Mouse (Mus musculus): ENCODE data around the gene Esyt2. TPM values are rescaled to one million over a fixed set of nuclear protein-coding genes. Genes with fewer than 3 reads are reported as not detected.
A peak's percentile ranks its signal among the peaks of the same experiment; 100 is the strongest.

Gene Esyt2
- polyA plus RNA-seq, 1 experiment, result 17.2 TPM

- H3K27ac ChIP-seq (ENCODE audit: insufficient read depth, low read length), result no peak overlapping the region
- H3K4me1 ChIP-seq (ENCODE audit: control insufficient read depth, insufficient read depth, low read length), result no peaks in the 10 kb centered on the region
- H3K4me3 ChIP-seq (ENCODE audit: insufficient read depth, low read length), result peak overlapping the region; percentile 31
- TF ChIP-seq POLR2A (IDR thresholded peaks at IDR 0.05; ENCODE audit: extremely low read depth, insufficient read depth, low read length), result no peak
These were observed 124.8 kb downstream of the Esyt2 start for GRCm38 (mm10) chr12:116405836-116406155.

- Histone ChIP-seq H3K4me1 (ENCODE audit: control insufficient read depth, insufficient read depth, low read length) (no peaks in the 10 kb centered on the region), H3K27ac (ENCODE audit: insufficient read depth, low read length) (no peak overlapping the region), H3K4me3 (ENCODE audit: insufficient read depth, low read length) (no peak overlapping the region)
- no peak for TF ChIP-seq POLR2A (IDR thresholded peaks at IDR 0.05; ENCODE audit: extremely low read depth, insufficient read depth, low read length)
- TF ChIP-seq CTCF (IDR thresholded peaks at IDR 0.05; ENCODE audit: extremely low read depth, insufficient read depth, low read length), result no peak
These were observed 126.9 kb downstream of the Esyt2 start for GRCm38 (mm10) chr12:116407883-116408282.

- TF ChIP-seq POLR2A (IDR thresholded peaks at IDR 0.05; ENCODE audit: extremely low read depth, insufficient read depth, low read length) (no peak), CTCF (IDR thresholded peaks at IDR 0.05; ENCODE audit: extremely low read depth, insufficient read depth, low read length) (no peak)
- no peak overlapping the region for H3K4me3 ChIP-seq (ENCODE audit: insufficient read depth, low read length)
- H3K4me1 ChIP-seq (ENCODE audit: control insufficient read depth, insufficient read depth, low read length), result no peaks in the 10 kb centered on the region
- H3K27ac ChIP-seq (ENCODE audit: insufficient read depth, low read length), result no peak overlapping the region
These were observed 133.9 kb downstream of the Esyt2 start for GRCm38 (mm10) chr12:116414941-116415340.

GRCm38 (mm10) chr12:116416514-116416913 is 135.5 kb downstream of the Esyt2 start:
- H3K27ac ChIP-seq (ENCODE audit: insufficient read depth, low read length), result no peak overlapping the region
- no peak for TF ChIP-seq CTCF (IDR thresholded peaks at IDR 0.05; ENCODE audit: extremely low read depth, insufficient read depth, low read length)
- no peak for TF ChIP-seq POLR2A (IDR thresholded peaks at IDR 0.05; ENCODE audit: extremely low read depth, insufficient read depth, low read length)
- no peaks in the 10 kb centered on the region for H3K4me1 ChIP-seq (ENCODE audit: control insufficient read depth, insufficient read depth, low read length)
- no peak overlapping the region for H3K4me3 ChIP-seq (ENCODE audit: insufficient read depth, low read length)

- no peak overlapping the region for H3K27ac ChIP-seq (ENCODE audit: insufficient read depth, low read length)
- no peak overlapping the region for H3K4me3 ChIP-seq (ENCODE audit: insufficient read depth, low read length)
- no peaks in the 10 kb centered on the region for H3K4me1 ChIP-seq (ENCODE audit: control insufficient read depth, insufficient read depth, low read length)
- TF ChIP-seq CTCF (IDR thresholded peaks at IDR 0.05; ENCODE audit: extremely low read depth, insufficient read depth, low read length) (no peak), POLR2A (IDR thresholded peaks at IDR 0.05; ENCODE audit: extremely low read depth, insufficient read depth, low read length) (no peak)
These were observed 140.7 kb downstream of the Esyt2 start for GRCm38 (mm10) chr12:116421656-116422055.

- TF ChIP-seq CTCF (IDR thresholded peaks at IDR 0.05; ENCODE audit: extremely low read depth, insufficient read depth, low read length) (no peak), POLR2A (IDR thresholded peaks at IDR 0.05; ENCODE audit: extremely low read depth, insufficient read depth, low read length) (no peak)
- no peaks in the 10 kb centered on the region for H3K4me1 ChIP-seq (ENCODE audit: control insufficient read depth, insufficient read depth, low read length)
- H3K27ac ChIP-seq (ENCODE audit: insufficient read depth, low read length), result no peak overlapping the region
- no peak overlapping the region for H3K4me3 ChIP-seq (ENCODE audit: insufficient read depth, low read length)
These were observed 144.4 kb downstream of the Esyt2 start for GRCm38 (mm10) chr12:116425392-116425791.

GRCm38 (mm10) chr12:116433742-116434141 is 152.7 kb downstream of the Esyt2 start:
- H3K27ac ChIP-seq (ENCODE audit: insufficient read depth, low read length), result no peak overlapping the region
- no peak overlapping the region for H3K4me3 ChIP-seq (ENCODE audit: insufficient read depth, low read length)
- H3K4me1 ChIP-seq (ENCODE audit: control insufficient read depth, insufficient read depth, low read length), result no peaks in the 10 kb centered on the region
- TF ChIP-seq CTCF (IDR thresholded peaks at IDR 0.05; ENCODE audit: extremely low read depth, insufficient read depth, low read length), result no peak
- no peak for TF ChIP-seq POLR2A (IDR thresholded peaks at IDR 0.05; ENCODE audit: extremely low read depth, insufficient read depth, low read length)

GRCm38 (mm10) chr12:116435232-116435631 is 154.2 kb downstream of the Esyt2 start:
- Histone ChIP-seq H3K27ac (ENCODE audit: insufficient read depth, low read length) (no peak overlapping the region), H3K4me1 (ENCODE audit: control insufficient read depth, insufficient read depth, low read length) (no peaks in the 10 kb centered on the region), H3K4me3 (ENCODE audit: insufficient read depth, low read length) (no peak overlapping the region)
- TF ChIP-seq CTCF (IDR thresholded peaks at IDR 0.05; ENCODE audit: extremely low read depth, insufficient read depth, low read length) (no peak), POLR2A (IDR thresholded peaks at IDR 0.05; ENCODE audit: extremely low read depth, insufficient read depth, low read length) (no peak)

- H3K4me3 ChIP-seq (ENCODE audit: insufficient read depth, low read length), result no peak overlapping the region
- no peaks in the 10 kb centered on the region for H3K4me1 ChIP-seq (ENCODE audit: control insufficient read depth, insufficient read depth, low read length)
- H3K27ac ChIP-seq (ENCODE audit: insufficient read depth, low read length), result no peak overlapping the region
- no peak for TF ChIP-seq CTCF (IDR thresholded peaks at IDR 0.05; ENCODE audit: extremely low read depth, insufficient read depth, low read length)
- TF ChIP-seq POLR2A (IDR thresholded peaks at IDR 0.05; ENCODE audit: extremely low read depth, insufficient read depth, low read length), result no peak
These were observed 155.1 kb downstream of the Esyt2 start for GRCm38 (mm10) chr12:116436125-116436524.

- Histone ChIP-seq H3K27ac (ENCODE audit: insufficient read depth, low read length) (no peak overlapping the region), H3K4me1 (ENCODE audit: control insufficient read depth, insufficient read depth, low read length) (no peaks in the 10 kb centered on the region), H3K4me3 (ENCODE audit: insufficient read depth, low read length) (no peak overlapping the region)
- TF ChIP-seq POLR2A (IDR thresholded peaks at IDR 0.05; ENCODE audit: extremely low read depth, insufficient read depth, low read length) (no peak), CTCF (IDR thresholded peaks at IDR 0.05; ENCODE audit: extremely low read depth, insufficient read depth, low read length) (no peak)
These were observed 157.6 kb downstream of the Esyt2 start for GRCm38 (mm10) chr12:116438591-116438990.

Other genes starting within 250 kb of the Esyt2 start
- 28.4 and 30.9 TPM in 2 replicates for gene Zfp386, start 233.5 kb upstream of the Esyt2 start, polyA plus RNA-seq (2012; rRNA removed)
- 0.36 and 0.52 TPM in 2 replicates for gene Vipr2, start 203.5 kb upstream of the Esyt2 start, polyA plus RNA-seq (2012; rRNA removed)
- 18.5 and 24.4 TPM in 2 replicates for gene Wdr60, start 18.2 kb upstream of the Esyt2 start, polyA plus RNA-seq (2012; rRNA removed)
- gene Gm11027, start 5.8 kb upstream of the Esyt2 start, polyA plus RNA-seq (2012; rRNA removed), result not detected in 2 replicates
- 3.7 and 3.8 TPM in 2 replicates for gene Ncapg2, start 124.2 kb downstream of the Esyt2 start, polyA plus RNA-seq (2012; rRNA removed)
- 161 and 165 TPM in 2 replicates for gene Ptprn2, start 204.5 kb downstream of the Esyt2 start, polyA plus RNA-seq (2012; rRNA removed)

All from cortical plate, adult 2 months (tissue).